Mouse (Mus musculus): ENCODE results near the gene Ccdc171. TPM values are rescaled to one million over a fixed set of nuclear protein-coding genes. Genes with fewer than 3 reads are reported as not detected.
"Not testable (repeated sequence)": the region's sequence is repeated elsewhere in the genome, so short reads cannot be mapped to it uniquely, and the experiment has no call there.

The Ccdc171 gene
- 1 to 10 TPM; 1.7 to 2.4 TPM for total RNA-seq (2021)
- long read RNA-seq, experiment 1: 0 reads
- long read RNA-seq, experiment 2, partial matches to known transcripts: 0 of 1 reads
- long read RNA-seq, experiment 2, other reads (novel, unspliced or antisense): 1 of 1 reads

DNA sequence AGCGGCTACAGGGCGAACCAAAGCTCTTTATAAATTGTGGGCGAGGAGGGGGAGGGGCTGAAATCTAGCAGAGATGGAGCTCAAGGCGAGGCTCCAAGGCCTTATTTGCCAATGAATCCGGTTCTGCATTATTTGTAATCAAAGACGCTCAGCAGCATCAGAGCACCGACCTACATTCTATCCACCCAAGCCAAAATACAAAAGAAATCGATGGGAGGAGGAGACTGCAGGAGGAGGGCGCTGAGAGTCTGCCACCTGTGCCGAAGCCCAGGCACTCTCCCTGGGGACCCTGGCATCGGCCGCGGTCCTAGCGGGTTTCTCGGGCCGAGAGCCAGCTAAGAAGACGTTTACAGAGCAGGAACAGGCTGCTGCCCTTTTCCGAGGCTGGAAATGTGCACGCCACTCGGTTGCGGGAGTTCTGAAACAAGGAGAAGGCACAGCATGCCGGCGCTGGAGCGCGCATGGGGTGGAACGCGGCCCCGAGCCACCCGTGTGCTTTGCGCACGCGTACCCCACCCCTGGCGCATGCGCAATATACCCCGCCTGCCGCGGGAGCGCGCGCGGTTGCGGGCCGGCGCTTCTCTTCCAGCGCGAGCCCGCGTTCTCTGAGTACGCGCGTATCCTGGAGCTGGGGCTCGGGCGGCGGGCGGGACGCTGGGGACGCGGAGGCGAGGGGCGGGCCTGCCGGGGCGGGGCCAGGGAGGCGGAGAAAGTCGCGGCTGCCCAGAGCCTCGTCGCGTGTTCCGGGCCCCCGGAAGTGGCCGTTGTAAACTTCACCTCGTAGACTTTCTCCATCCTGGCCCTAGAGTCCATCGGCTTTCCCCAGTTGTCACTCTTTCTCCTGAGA lies at the start of gene Ccdc171:
Gene Ccdc171, plus strand, starts transcription at position 703 of the 847 bp plus-strand sequence.
- intact Hi-C loops (cut with DNase I): loop anchor here (5.0 kb wide), 1 partner anchor 38 kb away; the partner anchor contains the start of gene Psip1
- DNase-seq (ENCODE audit: low spot score in 2 of 2): peak; percentile 93 to 95

DNA sequence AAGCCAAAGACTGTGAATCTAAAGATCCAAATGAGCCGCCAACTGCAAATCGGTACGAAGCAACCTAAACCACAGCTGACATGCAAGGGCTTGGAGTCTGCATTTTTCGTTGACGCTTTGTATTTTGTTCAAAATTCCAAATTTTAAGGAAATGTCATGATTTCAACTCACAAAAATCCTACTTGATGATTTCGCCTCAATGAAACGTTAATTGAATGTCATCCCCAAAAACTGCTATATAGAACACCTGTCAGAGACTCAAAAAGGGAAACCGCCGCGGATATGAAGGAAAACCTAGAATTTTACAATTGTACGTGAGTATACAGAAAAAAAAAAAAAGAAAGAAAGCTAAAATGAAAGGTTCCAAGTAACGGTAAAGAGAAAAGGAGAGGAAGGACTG lies 40.1 kb upstream of the Ccdc171 start:
- intact Hi-C loops (cut with DNase I): loop anchor here (5.0 kb wide), 2 partner anchors 42 to 87 kb away; partner anchors contain the start of gene Ccdc171
- no peak for DNase-seq (ENCODE audit: low spot score in 2 of 2)

DNA sequence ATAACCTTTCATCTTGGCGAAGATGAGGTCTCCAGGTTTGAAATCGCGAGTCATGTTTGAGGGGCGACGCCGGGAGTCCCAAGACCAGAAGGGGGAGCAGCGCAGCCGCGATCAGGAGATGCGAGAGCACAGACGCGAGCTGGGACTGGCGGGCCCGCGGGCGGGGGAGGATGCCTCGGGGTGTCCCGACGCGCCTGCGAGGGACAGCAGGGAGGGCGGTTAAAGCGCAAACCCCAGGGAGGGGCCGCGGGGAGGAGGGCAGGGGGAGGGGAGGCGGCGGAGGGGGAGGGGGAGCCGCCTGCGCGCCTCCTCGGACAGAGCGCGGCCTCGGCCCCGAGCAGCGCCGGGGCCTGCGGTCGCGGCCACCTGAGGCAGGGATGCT lies 39.6 kb upstream of the Ccdc171 start:
- peak; percentile 89 to 94 for DNase-seq (ENCODE audit: low spot score in 2 of 2)
- intact Hi-C loops (cut with DNase I): loop anchor here (5.0 kb wide), 2 partner anchors 42 to 87 kb away; partner anchors contain the start of gene Ccdc171

DNA sequence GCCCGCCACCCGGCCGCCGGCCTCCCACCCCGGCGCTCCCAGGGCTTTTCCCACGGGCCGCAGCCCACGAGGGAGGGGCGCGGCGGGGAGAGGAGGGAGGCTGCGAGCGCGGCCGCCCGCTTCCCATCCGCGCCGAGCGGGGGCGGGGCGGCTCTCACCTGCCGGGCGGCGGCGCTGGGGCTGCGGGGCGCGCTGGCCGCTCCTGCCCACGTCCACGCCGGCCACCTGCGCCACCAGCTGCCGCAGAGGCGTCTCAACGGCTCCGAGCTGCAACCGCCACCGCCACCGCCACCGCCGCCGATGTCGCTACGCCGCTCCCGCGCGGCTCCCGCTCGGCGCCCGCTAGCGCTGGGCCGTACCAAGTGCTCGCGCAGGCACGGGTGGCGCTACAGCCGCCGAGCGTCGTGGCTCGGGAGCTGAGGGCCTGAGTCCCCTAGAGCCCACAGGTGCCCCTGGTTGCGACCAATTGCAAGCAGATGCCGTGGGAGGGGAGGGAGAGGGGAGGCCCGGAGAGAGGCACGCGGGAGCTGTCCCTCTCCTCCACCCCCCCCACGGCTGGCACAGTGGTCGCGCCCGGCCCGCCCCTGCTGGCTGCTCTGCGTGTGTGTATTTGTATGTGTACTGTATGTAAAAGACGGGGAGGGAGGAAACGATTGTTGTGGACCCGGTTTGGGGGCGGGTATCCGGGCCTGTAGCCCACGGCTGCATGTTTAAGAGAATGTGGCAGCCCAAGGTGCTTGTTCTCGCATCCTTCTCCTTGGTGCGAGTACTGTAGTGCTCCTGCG lies 39.0 kb upstream of the Ccdc171 start, which contains the start of gene Psip1:
Gene Psip1, minus strand, starts transcription at position 343 of the 785 bp plus-strand sequence.
- DNase-seq (ENCODE audit: low spot score in 2 of 2): peak; percentile 84 to 93
- intact Hi-C loops (cut with DNase I): loop anchor here (5.0 kb wide), 2 partner anchors 41 to 86 kb away; partner anchors contain the start of gene Ccdc171

DNA sequence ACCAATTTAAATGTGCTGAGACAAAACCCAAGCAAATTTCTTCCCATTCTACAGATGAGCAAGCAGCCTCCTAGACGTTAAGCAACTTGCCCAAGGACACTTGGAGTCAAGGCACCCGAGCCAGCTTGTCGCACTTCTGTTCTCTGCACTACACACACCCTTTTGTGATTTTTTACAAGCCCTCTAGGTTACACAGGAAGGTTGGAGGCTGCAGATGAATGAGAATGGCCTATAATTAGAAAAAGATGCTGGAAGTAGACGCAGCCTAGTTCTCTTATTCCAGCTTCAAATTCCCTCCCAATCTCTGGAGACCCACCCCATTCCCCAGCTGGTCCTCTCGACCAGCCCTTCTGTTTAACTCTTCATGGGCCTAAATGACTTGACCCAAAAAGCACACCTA lies 36.2 kb upstream of the Ccdc171 start:
- DNase-seq (ENCODE audit: low spot score in 2 of 2): no peak
- intact Hi-C loops (cut with DNase I): loop anchor here (5.0 kb wide), 2 partner anchors 38 to 83 kb away; partner anchors contain the start of gene Ccdc171

DNA sequence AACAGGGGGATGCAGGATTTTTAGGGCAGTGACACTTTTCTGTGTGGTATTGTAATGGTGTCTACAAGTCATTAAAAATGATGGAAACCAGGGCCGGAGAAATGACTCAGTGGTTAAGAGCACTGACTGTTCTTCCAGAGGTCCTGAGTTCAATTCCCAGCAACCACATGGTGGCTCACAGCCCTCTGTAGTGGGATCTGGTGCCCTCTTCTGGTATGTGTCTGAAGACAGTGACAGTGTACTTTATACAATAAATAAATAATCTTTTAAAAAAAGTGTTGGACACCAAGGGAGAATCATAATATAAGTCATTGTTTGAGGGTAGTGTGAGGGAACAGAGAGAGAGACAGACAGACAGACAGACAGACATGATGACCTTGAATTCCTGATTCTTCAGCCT lies 32.2 kb upstream of the Ccdc171 start:
- intact Hi-C loops (cut with DNase I): no loop called here
- DNase-seq (ENCODE audit: low spot score in 2 of 2): no peak

DNA sequence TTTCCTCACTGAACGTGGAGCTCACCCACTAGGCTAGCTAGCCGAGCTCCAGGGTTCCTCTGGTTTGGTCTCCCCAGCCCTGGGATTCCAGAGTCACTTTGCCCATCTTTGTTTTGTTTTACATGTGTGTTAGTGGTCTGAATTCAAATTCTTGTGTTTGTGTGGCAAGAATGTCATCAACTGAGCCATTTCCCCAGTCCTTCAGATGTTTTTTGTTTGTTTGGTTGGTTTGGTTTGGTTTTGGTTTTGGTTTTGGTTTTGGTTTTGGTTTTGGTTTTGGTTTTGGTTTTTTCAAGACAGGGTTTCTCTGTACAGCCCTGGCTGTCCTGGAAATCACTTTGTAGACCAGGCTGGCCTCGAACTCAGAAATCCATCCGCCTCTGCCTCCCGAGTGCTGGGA lies 28.3 kb upstream of the Ccdc171 start:
- intact Hi-C loops (cut with DNase I); DNase-seq (ENCODE audit: low spot score in 2 of 2): not testable (repeated sequence)

DNA sequence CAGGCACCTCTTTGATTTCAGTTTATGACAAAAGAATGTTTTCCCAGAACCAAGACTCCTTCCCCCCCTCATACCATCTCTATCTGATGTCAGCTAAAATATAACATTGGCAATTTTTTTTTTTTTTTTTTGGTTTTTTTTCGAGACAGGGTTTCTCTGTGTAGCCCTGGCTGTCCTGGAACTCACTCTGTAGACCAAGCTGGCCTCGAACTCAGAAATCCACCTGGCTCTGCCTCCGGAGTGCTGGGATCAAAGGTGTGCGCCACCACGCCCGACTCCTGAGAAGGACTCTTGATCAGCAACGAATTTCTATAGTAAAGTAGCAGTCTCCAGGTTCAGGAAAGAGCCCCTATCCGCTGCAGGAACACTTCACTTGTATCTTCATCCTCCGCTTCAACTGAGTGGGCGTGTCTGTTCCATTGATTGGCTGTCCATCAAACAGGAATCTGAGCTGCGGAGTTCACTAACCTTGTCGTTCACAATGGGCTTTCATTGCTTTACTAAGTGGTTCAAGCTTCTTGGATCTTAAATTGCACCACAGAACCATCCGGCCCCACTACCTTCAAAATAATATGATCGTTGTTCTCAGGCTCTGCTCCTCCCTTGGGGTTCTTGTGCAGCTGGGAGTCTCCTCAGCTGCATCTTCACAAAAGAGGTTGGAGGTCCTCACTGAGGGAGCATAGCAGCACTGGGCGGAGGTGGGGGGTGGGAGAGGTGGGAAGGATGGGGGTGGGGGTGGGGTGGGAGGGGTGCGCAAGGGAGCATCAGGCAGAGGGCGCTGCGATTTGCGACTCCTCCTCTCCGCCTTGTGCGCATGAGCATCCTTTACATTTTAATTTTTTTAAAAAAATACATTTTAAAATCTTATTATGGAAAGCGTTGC lies 24.9 kb upstream of the Ccdc171 start:
- peak; percentile 23 for DNase-seq (ENCODE audit: low spot score in 2 of 2)
- intact Hi-C loops (cut with DNase I): no loop called here

DNA sequence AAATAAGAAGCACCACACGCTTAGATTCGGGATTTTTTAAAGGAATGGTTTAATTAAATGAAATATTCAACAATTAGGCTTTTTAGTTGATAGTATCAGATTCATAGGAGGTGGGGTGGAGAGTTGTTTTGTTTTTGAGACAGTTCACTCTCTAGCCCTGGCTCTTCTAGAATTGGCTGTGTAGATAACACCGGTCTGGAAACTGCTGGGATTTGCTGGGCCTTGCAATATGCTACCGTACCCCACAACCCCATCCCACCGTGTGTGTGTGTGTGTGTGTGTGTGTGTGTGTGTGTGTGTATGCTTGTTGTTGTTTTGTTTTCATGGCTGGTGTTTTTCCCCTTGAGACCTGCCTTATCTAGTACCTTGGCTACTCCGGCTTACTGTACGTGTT lies 24.3 kb upstream of the Ccdc171 start:
- intact Hi-C loops (cut with DNase I): no loop called here
- DNase-seq (ENCODE audit: low spot score in 2 of 2): no peak

DNA sequence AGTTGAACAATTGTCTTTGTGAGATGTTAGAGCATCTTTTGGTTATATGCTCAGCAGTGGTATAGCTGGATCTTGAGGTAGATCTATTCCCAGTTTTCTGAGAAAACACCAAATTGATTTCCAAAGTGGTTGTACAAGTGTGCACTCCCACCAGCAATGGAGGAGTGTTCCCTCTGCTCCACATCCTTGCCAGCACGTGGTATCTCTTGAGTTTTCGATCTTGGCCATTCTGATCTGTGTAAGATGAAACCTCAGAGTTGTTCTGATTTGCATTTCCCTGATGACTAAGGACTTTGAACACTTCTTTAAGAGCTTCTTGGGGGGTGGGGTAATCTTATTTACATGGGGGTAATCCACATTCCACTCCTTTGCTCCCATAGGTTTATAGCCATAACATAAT lies 15.7 kb upstream of the Ccdc171 start:
- intact Hi-C loops (cut with DNase I): no loop called here
- DNase-seq (ENCODE audit: low spot score in 2 of 2): no peak

DNA sequence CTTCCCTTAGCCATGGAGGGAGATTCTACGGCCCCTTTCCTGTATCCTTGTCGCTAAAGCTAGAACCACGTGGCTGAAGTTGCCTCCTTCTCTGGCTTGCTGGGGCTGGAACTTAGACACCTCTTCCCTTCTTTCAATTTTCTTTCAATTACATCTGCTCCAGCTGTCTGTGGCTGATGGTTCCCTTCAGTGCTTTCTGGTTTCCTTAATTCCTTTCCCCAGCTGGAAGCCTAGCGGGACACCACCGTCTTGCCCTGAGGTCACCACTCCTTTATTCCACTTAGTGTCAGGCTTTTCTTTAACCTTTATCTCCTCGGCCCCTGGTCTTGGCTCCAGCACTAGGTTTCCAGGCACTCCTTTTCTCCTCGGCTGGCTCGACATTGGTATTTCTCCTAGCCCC lies 14.3 kb upstream of the Ccdc171 start:
- intact Hi-C loops (cut with DNase I): no loop called here
- DNase-seq (ENCODE audit: low spot score in 2 of 2): no peak

DNA sequence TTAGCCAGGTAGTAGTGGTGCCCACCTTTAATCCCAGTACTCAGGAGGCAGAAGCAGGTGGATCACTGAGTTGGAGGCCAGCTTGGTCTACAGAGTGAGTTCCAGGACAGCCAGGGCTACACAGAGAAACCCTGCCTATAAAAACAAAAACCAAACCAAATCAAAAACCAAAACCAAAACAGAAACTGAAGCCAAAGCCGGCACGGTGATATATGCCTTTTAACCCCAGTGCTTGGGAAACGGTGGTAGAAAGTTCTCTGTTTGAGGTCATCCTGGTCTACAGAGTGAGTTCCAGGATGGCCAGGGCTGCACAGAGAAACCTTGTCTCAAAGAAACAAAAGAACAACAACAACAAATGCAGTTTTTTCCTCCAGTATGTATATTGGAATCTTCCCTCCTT lies 13.1 kb upstream of the Ccdc171 start:
- intact Hi-C loops (cut with DNase I): no loop called here
- no peak for DNase-seq (ENCODE audit: low spot score in 2 of 2)

DNA sequence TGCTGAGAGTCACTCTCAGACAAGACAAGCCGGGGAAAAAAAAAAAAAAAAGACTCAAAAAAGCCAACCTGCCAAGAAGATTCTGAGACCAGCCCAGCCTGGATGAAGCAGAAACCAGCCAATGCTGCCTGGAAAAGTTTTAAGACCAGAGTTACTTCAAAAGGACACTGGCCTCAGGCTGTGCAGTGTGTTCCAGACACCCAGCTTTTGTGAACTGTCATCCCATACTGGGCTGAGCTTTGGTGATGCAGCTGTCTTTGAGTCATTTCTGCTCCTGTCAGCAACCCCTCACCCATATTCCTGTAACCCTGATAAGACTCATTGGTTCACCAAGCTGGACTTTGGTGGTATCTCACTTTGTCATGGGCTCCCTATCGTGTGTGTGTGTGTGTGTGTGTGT lies 12.7 kb upstream of the Ccdc171 start:
- intact Hi-C loops (cut with DNase I): no loop called here
- DNase-seq (ENCODE audit: low spot score in 2 of 2): no peak

DNA sequence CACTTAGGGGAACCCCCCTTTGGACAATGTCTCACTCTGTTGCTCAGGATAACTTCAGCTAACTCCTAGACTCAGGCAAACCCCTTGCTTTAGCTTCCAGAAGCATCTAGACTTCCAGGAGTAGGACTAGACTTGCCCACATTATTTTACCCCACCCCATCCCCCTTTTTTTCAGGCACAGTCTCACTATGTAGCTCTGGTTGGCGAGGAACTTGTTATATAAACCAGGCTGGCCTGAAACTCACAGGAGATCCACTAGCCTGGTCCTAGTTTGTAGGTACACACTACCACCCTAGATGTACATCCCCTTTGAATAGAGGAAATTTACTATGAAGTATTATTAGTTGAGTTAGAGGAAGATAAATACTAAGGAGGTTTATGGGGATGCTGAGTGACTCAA lies 11.2 kb upstream of the Ccdc171 start:
- intact Hi-C loops (cut with DNase I): no loop called here

DNA sequence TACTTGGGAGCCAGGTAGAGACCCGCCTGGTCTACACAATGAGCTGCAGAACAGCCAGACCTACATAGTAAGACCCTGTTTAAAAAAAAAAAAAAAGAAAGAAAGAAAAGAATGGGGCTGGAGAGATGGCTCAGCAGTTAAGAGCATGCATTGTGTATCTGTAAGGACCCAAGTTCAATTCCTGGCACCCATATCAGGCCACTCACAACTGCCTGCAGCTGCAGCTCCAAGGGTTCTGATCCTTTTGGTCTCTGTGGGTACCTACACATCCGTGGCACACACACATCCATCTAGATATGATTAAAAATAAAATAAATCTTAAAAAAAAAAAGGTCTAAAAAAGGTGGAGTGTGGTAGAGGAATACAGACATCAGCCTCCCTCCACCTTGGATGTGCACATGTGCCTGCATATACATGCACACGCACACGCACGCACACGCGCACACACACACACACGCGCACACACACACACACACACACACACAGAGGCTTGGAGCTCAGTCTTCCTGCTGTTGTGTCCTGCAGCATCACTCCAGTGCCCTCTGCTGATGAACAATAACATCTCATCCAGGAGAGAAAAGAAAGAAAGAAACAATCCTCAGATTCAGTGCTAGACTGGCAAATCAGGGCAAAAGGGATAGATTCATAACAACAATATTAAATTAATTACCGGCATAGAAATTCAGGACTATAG lies 10.2 kb upstream of the Ccdc171 start:
- DNase-seq (ENCODE audit: low spot score in 2 of 2): peak; percentile 21 to 54
- intact Hi-C loops (cut with DNase I): no loop called here

More for the DNA sequence above, 11.2 kb upstream of the Ccdc171 start:
- no peak for DNase-seq (ENCODE audit: low spot score in 2 of 2)

DNA sequence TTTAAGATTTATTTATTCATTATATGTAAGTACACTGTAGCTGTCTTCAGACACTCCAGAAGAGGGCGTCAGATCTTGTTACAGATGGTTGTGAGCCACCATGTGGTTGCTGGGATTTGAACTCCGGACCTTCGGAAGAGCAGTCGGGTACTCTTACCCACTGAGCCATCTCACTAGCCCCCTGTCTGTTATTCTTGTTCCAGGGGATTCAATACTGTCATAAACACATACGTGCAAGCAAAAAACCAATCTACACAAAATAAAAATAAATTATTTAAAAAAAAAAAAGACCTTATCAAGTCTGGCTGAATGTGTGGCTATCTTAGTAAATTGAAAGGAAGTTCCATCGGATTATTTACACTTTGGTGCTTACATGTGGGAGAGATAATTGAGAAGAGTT lies 9.2 kb upstream of the Ccdc171 start:
- DNase-seq (ENCODE audit: low spot score in 2 of 2); intact Hi-C loops (cut with DNase I): not testable (repeated sequence)

DNA sequence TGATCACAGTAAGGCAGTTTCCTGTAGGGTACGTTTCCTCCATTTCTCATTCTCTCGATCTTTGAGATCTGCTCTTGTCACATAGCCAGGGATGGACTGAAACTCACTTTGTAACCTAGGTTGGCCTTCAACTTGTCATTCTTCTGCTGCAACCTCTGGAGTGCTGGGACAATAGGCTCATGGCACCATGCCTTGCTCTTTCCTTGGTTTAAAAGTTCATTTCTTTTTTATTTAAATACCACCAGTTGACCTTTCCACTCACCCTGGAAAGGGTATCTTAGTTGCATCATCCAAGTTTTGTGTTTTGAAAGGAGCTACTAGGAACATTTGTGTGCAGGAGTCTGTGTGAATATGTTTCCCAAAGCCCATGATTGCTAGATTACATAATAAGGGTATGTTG lies 6.2 kb upstream of the Ccdc171 start:
- intact Hi-C loops (cut with DNase I): no loop called here
- DNase-seq (ENCODE audit: low spot score in 2 of 2): no peak

DNA sequence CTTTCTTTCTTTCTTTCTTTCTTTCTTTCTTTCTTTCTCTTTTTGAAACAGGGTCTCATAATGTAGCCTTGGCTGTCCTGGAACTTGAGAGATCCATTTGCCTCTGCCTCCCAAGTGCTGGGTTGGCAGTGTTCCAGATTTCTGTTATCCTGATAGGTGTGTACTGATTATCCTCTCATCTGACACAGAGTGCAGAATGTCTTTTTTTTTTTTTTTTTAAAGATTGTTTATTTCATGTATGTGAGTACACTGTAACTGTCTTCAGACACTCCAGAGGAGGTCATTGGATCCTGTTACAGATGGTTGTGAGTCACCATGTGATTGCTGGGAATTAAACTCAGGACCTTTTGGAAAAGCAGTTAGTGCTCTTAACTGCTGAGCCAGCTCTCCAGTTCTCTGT lies 5.5 kb upstream of the Ccdc171 start:
- no peak for DNase-seq (ENCODE audit: low spot score in 2 of 2)
- intact Hi-C loops (cut with DNase I): no loop called here
